Mouse (Mus musculus) lung, embryonic 16.5 days (tissue): Measurements from ENCODE around the gene Nmrk2. TPM values are rescaled to one million over a fixed set of nuclear protein-coding genes. Genes with fewer than 3 reads are reported as not detected.
A peak's percentile ranks its signal among the peaks of the same experiment; 100 is the strongest.
"Not testable (repeated sequence)": the region's sequence is repeated elsewhere in the genome, so short reads cannot be mapped to it uniquely, and the experiment has no call there.

Source experiments
- ATAC-seq: fragments of 200-750 bp; cut with Nextera tagmentation; 2 replicates; pipeline ENCODE4 v1.8.0; 2017; ENCODE audit warnings: low read depth, mild to moderate bottlenecking, moderate library complexity
- H3K27ac ChIP-seq: fragments of 300-500 bp; sonication (generic); 2 replicates; pipeline ENCODE4 v1.5.1; 2014; ENCODE audit warnings: mild to moderate bottlenecking, control low read depth, low read length
- H3K27me3 ChIP-seq: fragments of 300-500 bp; sonication (generic); 2 replicates; pipeline ENCODE4 v1.6.1; 2014; ENCODE audit warnings: low read depth, low read length, mixed read lengths; ENCODE audit not compliant: control insufficient read depth, insufficient read depth
- H3K36me3 ChIP-seq: fragments of 300-500 bp; sonication (generic); 2 replicates; pipeline ENCODE4 v1.6.1; 2014; ENCODE audit warnings: low read length; ENCODE audit not compliant: control insufficient read depth, insufficient read depth
- H3K4me1 ChIP-seq: fragments of 300-500 bp; sonication (generic); replicated peaks from 2 replicates; pipeline ENCODE4 v1.6.1; 2014; ENCODE audit warnings: low read length, mixed read lengths; ENCODE audit not compliant: control insufficient read depth, insufficient read depth
- H3K4me2 ChIP-seq: fragments of 300-500 bp; sonication (generic); 2 replicates; pipeline ENCODE4 v1.6.1; 2014; ENCODE audit warnings: low read depth, low read length, control low read depth
- H3K4me3 ChIP-seq: fragments of 300-500 bp; sonication (generic); 2 replicates; pipeline ENCODE4 v1.5.1; 2014; ENCODE audit warnings: mild to moderate bottlenecking, low read length, control low read depth
- H3K9ac ChIP-seq: fragments of 300-500 bp; sonication (generic); 2 replicates; pipeline ENCODE4 v1.6.1; 2014; ENCODE audit warnings: low read length, control low read depth
- H3K9me3 ChIP-seq: fragments of 300-500 bp; sonication (generic); 2 replicates; pipeline ENCODE4 v1.6.1; 2016; ENCODE audit warnings: low read length; ENCODE audit not compliant: control insufficient read depth
- WGBS: fragments of 180-500 bp; shearing (Covaris S2); extraction: QIAGEN DNeasy Blood & Tissue Kit; methylation state at CpG from one replicate; pipeline ENCODE4 v1.1.7; 2014; 5-methylcytosine and 5-hydroxymethylcytosine counted together
- polyA plus RNA-seq: library from polyadenylated mRNA; unstranded; fragments of >200 nt; fragmentation: Nextera tagmentation; extraction: Ambion mirVana; gene quantifications from 2 replicates; pipeline ENCODE4 v1.2.1, GENCODE M21; 2015

Gene Nmrk2
- polyA plus RNA-seq, 1 experiment from 2014 or later, result 0.31 TPM

- Histone ChIP-seq H3K4me2 (no peak overlapping the region), H3K9me3 (no peaks in the 10 kb centered on the region), H3K36me3 (no peaks in the 10 kb centered on the region), H3K27ac (no peak overlapping the region), H3K9ac (no peak overlapping the region), H3K27me3 (no peaks in the 10 kb centered on the region), H3K4me1 (no peaks in the 10 kb centered on the region), H3K4me3 (no peak overlapping the region)
- ATAC-seq, result no peak
- 84% methylated on average over 5 of the region's 5 CpGs for WGBS
These were observed 19.7 kb upstream of the Nmrk2 start for GRCm38 (mm10) chr10:81221402-81222015.

GRCm38 (mm10) chr10:81217964-81218363, 16.1 kb upstream of the Nmrk2 start:
- 24% methylated on average over 7 of the region's 7 CpGs for WGBS
- no peaks in the 10 kb centered on the region for H3K36me3 ChIP-seq
- no peak overlapping the region for H3K9ac ChIP-seq
- no peak overlapping the region for H3K4me3 ChIP-seq
- no peaks in the 10 kb centered on the region for H3K4me1 ChIP-seq
- no peaks in the 10 kb centered on the region for H3K9me3 ChIP-seq
- no peak overlapping the region for H3K4me2 ChIP-seq
- no peaks in the 10 kb centered on the region for H3K27me3 ChIP-seq
- no peak overlapping the region for H3K27ac ChIP-seq
- ATAC-seq, result peak; percentile 49

GRCm38 (mm10) chr10:81217267-81217666, 15.4 kb upstream of the Nmrk2 start:
- H3K27ac ChIP-seq, H3K27me3 ChIP-seq, ATAC-seq, H3K4me1 ChIP-seq, H3K4me2 ChIP-seq, H3K9me3 ChIP-seq, H3K4me3 ChIP-seq, H3K9ac ChIP-seq, H3K36me3 ChIP-seq: not testable (repeated sequence)
- WGBS, result 21% methylated on average over 1 of the region's 1 CpGs

GRCm38 (mm10) chr10:81216810-81217209, 15.0 kb upstream of the Nmrk2 start:
- Histone ChIP-seq H3K4me2 (no peak overlapping the region), H3K36me3 (no peaks in the 10 kb centered on the region), H3K4me1 (no peaks in the 10 kb centered on the region), H3K4me3 (no peak overlapping the region), H3K9me3 (no peaks in the 10 kb centered on the region), H3K27ac (no peak overlapping the region), H3K27me3 (no peaks in the 10 kb centered on the region), H3K9ac (no peak overlapping the region)
- ATAC-seq, result no peak
- 79% methylated on average over 6 of the region's 6 CpGs for WGBS

- Histone ChIP-seq H3K27ac (no peak overlapping the region), H3K4me2 (no peak overlapping the region), H3K36me3 (no peaks in the 10 kb centered on the region), H3K9ac (no peak overlapping the region), H3K4me1 (no peaks in the 10 kb centered on the region), H3K9me3 (no peaks in the 10 kb centered on the region), H3K27me3 (no peaks in the 10 kb centered on the region), H3K4me3 (no peak overlapping the region)
- 81% methylated on average over 6 of the region's 6 CpGs for WGBS
- no peak for ATAC-seq
These were observed 14.4 kb upstream of the Nmrk2 start for GRCm38 (mm10) chr10:81216260-81216659.

GRCm38 (mm10) chr10:81210154-81210553, 8.3 kb upstream of the Nmrk2 start:
- no peak for ATAC-seq
- 95% methylated on average over 5 of the region's 5 CpGs for WGBS
- Histone ChIP-seq H3K36me3 (no peaks in the 10 kb centered on the region), H3K27me3 (no peaks in the 10 kb centered on the region), H3K9me3 (peaks cover 5% of the 10 kb centered on the region; the same call in 1 of the 2 replicates), H3K4me3 (no peak overlapping the region), H3K27ac (no peak overlapping the region), H3K9ac (no peak overlapping the region), H3K4me2 (no peak overlapping the region), H3K4me1 (no peaks in the 10 kb centered on the region)

- H3K27ac ChIP-seq, result no peak overlapping the region
- WGBS, result 66% methylated on average over 4 of the region's 4 CpGs
- no peaks in the 10 kb centered on the region for H3K9me3 ChIP-seq
- no peak overlapping the region for H3K4me2 ChIP-seq
- no peaks in the 10 kb centered on the region; the same call in 1 of the 2 replicates for H3K27me3 ChIP-seq
- no peaks in the 10 kb centered on the region for H3K36me3 ChIP-seq
- no peak overlapping the region for H3K4me3 ChIP-seq
- no peak for ATAC-seq
- H3K4me1 ChIP-seq, result no peaks in the 10 kb centered on the region
- no peak overlapping the region for H3K9ac ChIP-seq
These were observed 2.3 kb upstream of the Nmrk2 start for GRCm38 (mm10) chr10:81204137-81204536.

GRCm38 (mm10) chr10:81202978-81203720, 1.3 kb upstream of the Nmrk2 start:
- H3K36me3 ChIP-seq, result no peaks in the 10 kb centered on the region
- no peaks in the 10 kb centered on the region for H3K9me3 ChIP-seq
- 55% methylated on average over 8 of the region's 8 CpGs for WGBS
- H3K4me3 ChIP-seq, result no peak overlapping the region
- H3K27me3 ChIP-seq, result peaks cover 3% of the 10 kb centered on the region; the same call in 1 of the 2 replicates
- H3K9ac ChIP-seq, result no peak overlapping the region
- no peak for ATAC-seq
- no peak overlapping the region for H3K4me2 ChIP-seq
- no peaks in the 10 kb centered on the region for H3K4me1 ChIP-seq
- H3K27ac ChIP-seq, result no peak overlapping the region

GRCm38 (mm10) chr10:81200605-81201287, 1.1 kb downstream of the Nmrk2 start:
- no peak overlapping the region for H3K4me2 ChIP-seq
- no peak overlapping the region for H3K9ac ChIP-seq

More at GRCm38 (mm10) chr10:81200605-81201287, 1.1 kb downstream of the Nmrk2 start:
- 63% methylated on average over 20 of the region's 20 CpGs for WGBS
- Histone ChIP-seq H3K4me1 (no peaks in the 10 kb centered on the region), H3K36me3 (no peaks in the 10 kb centered on the region), H3K4me3 (no peak overlapping the region), H3K27me3 (peaks cover 15% of the 10 kb centered on the region), H3K9me3 (no peaks in the 10 kb centered on the region), H3K27ac (no peak overlapping the region)
- ATAC-seq, result no peak
